Mouse (Mus musculus): ENCODE measurements around the gene Eed.
A peak's percentile ranks its signal among the peaks of the same experiment; 100 is the strongest.

Eed gene

DNA sequence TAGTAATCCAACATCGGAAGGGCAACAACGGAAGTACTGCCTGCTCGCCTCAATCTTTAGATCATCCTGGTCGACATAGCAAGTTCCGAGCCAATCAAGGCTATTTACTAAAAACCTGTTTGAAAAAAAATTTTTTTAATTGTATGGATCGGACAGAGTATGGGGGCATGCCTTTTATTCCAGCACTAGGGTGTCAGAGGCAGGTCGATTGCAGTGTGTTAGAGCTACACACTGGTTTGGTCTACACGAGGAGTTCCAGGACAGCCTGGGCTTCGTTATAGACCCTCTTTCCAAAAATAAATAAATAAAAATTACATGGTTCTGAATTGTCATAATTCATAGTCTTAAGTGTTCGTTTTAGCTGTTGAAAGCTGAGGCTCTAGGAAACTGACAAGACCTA is 774 bp upstream of the Eed start:
- DNase-seq (ENCODE audit: low spot score): no peak

DNA sequence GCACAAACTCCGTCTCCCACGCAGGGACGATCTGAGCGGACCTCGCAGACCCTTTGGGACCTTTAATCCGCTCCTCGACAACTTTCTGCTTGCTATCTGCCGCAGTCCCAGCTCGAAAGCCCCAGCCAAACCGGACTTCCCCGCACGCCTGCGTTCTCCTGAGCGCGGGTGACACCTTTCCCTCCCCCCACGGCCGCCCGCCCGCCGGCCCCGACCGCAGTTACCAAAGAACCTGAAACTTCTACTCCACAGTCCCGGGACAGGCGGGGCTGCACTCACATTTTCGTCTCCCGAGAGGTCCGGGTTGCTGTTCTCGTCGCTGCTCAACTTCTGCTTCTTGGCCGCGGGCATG is 674 bp downstream of the Eed start:
- DNase-seq (ENCODE audit: low spot score): no peak

DNA sequence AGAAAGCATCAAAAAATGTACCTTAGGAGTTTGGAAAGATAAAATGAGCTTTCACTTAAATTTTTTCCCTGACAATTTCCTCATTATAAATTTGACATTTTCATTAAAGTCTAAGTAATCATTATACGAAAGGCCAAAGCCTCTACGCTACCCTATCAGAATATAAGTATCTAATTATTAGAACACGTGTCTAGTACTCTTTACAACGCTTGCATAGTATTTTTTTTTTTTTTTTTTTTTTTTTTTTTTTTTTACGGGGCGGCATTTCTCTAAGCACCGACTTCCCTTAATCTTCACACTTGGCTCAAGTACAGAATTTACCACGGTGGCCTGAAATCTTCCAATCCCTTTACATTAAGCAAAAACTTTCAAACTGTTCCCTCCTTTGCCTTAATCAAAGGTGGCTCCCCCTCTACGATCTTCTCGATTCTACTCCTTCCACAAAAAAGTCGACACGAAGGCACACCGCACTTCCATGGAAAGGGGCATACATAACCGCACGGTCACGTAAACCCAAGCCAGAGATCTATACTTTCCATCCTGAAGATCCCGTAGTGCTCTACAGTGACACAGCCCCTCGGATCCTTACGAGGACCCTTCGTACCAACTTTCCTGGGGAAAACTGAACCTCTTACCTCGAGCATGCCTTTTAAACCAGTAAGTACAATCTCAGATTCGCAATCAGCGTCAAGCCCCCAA is 1.2 kb downstream of the Eed start:
- DNase-seq (ENCODE audit: low spot score): no peak

DNA sequence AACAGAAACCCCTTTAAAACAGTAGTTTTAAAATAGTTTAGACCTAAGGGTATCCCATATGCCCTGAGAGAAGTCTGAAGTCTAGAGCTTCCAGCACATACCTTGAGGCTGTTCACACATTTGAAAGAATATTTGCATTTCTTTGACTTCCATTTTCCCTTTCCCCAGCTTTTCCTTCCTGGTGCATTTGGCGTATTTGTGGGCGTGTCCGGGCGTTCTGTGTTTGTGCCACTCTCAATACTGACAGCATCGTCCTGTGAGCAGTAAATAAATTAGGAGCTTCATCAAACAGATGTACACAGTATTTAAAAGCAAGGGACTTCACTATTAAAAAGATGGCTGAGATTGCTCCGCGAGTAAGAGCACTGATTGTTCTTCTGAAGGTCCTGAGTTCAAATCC is 4.0 kb downstream of the Eed start:
- DNase-seq (ENCODE audit: low spot score): no peak

DNA sequence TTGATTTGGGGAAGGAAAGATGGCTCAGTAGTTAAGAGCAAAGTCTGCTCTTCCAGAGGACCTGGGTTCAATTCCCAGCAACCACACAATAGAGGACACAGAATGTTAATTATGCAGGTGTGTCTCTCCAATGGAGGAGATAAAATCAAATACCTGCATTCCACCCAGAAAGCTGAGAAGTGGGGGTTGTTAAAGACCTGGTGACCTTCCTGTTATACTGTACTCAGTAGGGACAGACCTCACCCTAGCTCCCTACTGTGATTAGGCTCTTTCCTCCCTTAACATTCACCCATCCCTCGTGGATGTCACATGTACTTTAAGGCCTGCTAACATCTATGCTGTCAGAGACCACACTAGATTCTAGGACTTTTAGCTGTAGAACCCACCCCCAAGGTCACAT is 5.2 kb downstream of the Eed start:
- no peak for DNase-seq (ENCODE audit: low spot score)

DNA sequence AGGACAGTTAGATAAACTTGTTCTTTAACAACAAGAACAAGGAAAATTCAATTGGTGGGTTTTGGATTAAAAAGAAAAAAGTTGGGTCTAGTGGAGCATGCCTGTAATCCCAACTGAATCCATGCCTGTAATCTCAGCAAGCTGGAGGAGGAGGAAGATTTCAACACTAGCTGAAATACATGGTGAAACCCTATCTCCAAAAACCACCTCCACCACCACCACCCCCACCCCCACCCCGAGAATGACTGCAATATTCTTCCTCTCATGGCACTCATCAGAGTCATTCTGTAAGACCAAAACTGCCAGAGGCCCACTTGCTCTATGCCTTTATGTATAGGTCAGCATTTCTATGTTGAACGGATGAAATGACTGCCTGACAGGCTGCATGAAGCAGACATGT is 13.5 kb downstream of the Eed start:
- DNase-seq (ENCODE audit: low spot score): no peak

DNA sequence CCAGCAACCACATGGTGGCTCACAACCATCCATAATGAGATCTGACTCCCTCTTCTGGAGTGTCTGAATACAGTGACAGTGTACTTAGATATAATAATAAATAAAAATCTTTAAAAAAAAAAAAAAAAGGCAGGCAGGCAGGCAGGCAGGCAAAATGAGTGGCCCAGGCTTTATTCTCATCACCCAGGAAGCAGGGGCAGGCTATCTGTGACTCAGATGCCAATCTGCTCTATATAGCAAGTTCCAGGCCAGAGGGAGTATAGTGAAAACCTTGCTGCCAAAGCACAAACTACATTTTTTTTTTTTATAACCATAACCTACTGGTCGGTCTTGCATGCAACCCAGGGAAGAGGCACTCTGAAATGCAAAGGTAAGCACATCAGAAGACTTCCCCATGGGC is 14.0 kb downstream of the Eed start:
- no peak for DNase-seq (ENCODE audit: low spot score)

DNA sequence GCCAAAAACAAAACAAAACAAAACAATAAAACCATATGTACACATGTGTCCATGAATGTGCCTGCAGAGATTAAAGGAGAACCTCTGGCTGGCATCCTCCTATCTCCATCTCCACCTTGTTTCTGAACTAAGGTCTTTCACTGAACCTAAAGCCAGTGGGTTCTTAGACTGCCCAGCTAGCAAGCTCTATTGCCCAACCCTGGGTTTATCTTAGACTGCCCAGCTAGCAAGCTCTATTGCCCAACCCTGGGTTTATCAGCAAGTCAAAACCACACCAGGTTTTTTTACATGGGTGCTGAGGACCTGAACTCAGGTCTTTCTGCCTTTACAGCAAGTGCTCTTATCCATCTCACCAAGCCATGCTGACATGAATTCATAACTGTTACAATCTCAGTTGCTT is 17.6 kb downstream of the Eed start:
- DNase-seq (ENCODE audit: low spot score): no peak

DNA sequence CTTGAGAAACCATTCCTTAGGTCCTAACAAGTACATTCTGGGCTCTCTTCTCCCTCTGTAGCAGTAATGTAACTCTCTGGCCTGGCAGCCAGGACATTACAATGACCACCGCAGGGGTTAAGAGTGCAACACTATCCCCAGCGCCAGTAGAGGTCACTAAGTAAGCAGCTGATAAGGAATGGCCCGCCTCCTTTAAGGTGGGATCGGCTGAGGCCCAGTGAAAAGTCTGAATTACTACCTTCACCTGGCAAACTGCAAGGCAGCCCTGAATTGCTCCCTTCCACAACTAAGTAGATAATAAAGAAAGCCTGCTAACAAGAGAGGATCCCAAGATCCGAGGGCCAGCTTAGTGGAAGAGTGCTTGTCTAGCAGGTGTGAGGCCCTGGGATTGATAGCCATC is 23.5 kb downstream of the Eed start:
- DNase-seq (ENCODE audit: low spot score): no peak

DNA sequence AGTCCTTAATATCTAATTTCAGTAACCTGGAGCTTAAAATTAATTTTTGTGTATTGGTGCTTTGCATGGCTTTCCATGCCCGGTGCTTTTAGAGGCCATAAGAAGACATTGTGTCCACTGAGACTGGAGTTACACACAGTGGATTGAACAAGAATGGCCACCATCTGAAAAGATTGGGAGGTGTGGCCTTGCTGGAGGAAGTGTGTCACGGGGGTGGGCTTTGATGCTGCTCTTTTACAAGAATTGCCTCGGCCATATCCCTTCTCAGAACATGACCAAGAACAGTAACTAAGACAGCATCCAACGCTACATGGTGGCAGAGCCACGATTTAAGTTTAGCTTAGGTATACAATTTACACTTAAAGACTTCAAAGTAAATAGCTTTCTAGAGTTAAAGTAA is 26.5 kb downstream of the Eed start:
- no peak for DNase-seq (ENCODE audit: low spot score)

DNA sequence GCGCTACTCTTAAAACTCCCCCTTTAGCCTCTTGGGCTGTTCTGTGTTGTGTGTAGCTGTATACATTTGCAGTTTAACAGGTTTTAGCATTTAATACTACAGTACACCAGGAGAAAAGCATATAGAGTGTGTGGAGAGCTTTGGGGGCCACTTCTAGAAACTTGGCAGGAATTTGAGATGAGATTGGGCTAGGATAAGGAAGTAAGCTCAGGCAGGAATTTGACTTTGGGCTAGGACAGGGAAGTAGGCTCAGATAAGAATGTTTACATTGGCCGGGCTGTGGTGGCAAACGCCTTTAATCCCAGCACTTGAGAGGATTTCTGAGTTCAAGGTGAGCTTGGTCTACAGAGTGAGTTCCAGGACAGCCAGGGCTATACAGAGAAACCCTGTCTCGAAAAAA is 31.4 kb downstream of the Eed start:
- no peak for DNase-seq (ENCODE audit: low spot score)

DNA sequence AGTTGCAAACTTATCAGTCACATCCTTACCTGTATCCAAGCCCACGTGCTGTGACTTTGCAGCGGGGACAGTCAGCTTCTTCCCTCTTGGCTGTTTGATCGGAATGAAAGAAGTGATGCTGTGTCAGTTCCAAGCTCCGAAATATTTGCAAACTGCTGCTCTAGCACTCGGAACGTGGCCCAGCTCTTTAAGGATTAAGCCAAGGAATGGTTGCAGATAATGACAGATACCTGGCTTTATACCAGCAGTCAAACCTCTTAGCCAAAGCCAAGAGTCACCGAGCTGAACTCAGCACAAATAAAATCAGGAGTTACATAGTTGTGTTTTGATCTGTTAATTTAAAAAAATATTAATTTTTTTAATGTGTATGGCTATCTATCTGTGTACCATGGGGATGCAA is 32.8 kb downstream of the Eed start:
- DNase-seq (ENCODE audit: low spot score): no peak

DNA sequence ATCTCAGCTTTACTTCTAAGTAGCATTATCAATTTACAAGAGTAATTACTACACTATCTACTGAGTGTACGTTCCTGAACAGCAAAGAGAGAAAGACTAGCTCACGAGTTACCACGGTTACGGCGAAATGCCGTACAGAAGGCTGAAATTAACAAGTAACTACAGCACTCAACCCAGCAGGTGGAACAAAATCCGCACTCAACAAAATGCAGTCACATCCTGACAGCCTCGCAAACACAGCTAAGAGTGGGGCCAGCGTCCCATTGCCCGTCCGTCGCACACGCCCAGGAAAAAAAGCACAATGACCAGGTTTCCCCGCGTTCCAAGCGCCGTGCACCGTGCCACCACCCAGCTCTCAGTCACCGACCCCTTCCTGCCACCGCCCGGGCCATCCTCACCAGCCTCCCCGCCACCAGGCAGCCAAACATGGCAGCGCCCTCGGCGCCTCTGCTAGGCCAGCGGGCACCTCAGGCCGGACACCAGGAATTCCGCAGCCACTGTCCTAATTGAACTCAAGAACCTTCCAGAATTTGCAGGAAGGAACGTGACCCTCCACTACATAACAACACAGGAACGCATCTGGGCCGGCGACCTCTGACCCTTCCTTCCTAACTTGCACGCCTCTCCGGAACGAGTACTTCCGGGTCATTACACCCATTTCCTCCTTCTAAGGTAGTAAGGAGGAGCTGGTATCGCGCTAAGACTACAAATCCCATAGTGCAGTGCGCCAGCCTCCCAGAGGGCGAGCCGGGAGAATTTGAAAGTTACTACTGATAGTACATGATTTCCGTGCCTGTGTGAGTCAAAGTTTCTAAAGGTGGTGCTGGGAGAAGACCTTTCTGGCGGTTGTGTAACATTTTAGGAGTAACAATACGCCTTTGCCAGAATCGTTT is 40.0 kb downstream of the Eed start, which contains the start of gene Hikeshi:
Gene Hikeshi (minus strand): TSS at position 634 of the 893 bp plus-strand sequence.
- peak; percentile 59 for DNase-seq (ENCODE audit: low spot score)

DNA sequence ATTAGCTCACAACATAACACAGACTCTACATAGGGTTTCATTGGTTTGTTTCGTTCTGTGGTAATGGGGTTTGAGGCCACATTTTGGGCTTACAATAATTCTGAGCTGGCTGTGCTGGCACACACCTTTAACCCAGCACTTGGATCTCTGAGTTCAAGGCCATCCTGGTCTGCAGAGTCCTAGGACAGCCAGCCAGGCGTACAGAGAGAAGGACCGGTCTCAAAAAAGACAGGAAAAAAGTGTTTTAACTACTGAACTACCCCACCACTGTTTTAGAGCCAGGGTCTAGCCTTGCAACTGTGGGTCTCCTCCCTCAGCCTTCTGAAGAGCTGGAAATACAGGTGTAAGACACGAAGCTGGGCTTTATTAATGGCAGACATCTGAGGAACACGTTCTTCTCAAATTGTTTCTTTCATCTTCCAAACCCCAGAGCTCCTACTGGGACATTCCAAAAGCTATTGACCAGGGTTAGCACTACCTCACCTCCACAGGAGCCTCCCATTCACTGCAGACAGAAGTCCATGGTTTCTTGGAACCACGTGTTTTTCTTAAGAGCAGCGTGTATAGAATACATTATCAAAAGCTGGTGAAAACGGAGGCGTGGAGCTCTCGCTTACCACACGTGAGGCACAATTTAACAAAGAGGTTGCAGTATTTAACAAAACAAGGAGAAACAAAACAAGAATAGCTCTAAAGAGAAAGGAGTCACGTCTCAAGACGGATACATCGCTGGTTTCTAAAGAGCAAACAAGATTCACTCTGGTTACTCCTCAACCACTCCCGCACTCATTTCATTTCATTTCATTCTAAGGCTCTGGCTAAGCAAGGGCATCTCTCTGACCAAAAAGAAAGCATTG is 41.1 kb downstream of the Eed start:
- no peak for DNase-seq (ENCODE audit: low spot score)

DNA sequence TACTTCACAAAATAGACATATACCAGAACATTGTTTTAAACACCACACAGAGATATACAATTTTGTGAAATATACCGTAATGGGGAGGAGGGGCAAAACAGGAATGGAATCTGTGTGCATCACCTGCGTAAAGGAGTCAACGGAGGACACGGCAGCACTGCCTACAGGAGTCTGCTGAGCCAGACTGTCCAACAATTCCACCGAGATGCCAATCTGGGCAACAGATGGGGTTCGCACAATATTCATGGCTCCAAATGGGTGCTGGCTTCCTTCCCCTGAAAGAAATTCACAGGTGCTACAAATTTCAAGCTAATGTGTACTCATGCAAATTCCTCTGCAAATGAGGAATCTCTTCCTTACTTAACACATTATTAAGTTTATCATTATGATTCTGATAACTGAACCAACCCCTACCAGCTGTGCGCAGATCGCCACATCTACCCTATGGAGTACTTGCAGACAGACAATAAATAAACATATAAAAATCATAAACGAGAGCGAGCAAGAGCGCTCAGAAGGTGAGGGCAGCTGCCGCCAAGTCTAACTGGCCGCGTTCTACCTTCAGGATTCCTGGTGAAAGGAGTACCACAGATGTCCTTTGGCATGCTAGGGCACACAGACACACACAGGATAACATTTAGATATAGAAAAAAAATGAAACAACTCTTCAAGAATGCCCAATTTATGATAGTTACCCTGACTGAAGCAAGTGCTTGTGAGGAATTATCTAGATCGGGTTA is 57.2 kb downstream of the Eed start:
- DNase-seq (ENCODE audit: low spot score): no peak

DNA sequence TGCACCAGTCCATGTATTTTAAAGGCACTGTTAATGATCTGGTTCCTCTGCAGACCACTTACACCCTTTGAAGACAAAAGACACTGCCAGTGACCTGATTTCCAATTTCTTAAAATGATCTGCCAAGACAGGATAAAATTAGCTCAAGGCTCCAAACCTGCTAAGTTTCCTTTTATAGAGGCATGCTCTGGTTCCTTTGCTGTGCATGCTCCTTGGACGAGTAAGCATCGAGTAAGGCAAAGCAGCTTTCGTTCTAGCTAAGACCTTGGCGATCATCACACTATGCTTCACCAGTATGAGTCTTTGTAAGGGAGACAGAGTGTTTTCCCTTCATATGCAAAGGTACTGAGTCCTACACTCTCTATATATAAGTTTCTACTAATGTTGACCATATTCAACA is 63.0 kb downstream of the Eed start:
- no peak for DNase-seq (ENCODE audit: low spot score)

DNA sequence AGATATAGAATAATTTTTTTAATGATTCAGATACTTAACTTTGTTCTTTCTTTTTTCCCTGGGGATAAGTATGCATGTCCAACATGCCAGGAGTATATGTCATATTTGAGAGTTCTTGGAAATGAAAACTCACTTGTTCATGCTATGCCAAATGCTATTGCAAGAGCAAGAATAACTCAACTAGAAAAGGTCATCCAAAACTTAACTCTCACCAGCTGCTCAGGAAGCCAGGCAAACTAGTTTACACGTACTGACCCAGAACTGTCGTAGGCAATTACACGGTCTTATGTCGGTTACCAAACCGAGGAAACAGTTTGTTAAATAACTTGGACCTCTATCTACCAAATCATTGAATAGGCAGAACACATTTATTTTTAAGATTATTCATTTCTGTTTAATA is 64.1 kb downstream of the Eed start:
- no peak for DNase-seq (ENCODE audit: low spot score)

DNA sequence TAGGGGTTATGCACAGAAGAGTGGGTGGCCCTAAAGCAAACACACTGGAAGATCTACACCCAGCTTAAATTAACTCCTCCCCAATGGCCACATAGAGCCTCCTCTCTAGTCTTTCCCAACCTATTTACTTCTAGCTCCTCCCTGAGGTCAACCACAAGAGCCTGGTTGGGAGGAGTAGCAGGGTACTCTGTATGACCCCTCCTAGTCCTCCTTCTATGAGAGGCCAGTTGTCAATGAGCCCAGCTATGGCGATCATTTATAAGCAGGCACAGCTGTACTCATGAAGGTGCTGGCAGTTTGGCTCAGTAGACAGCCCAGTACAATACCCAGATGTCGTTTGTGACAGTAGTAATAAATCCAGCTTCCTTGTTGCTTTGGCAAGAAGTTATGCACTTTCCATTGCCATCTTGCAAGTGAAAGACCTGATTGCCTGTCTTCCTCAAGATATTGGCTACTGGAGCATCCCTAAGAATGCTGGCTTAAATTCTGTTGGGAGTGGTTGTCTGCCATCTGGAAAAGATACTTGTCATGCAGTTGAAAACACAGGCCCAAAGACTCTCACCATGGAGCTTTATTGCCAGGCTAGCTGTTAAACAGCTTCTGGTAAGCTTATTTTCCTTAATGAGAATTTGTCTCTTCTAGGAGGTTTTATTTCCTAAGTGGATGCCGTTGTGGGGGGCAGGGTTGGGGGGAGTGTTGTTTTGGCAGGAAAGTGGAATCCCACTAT is 67.2 kb downstream of the Eed start:
- DNase-seq (ENCODE audit: low spot score): no peak

DNA sequence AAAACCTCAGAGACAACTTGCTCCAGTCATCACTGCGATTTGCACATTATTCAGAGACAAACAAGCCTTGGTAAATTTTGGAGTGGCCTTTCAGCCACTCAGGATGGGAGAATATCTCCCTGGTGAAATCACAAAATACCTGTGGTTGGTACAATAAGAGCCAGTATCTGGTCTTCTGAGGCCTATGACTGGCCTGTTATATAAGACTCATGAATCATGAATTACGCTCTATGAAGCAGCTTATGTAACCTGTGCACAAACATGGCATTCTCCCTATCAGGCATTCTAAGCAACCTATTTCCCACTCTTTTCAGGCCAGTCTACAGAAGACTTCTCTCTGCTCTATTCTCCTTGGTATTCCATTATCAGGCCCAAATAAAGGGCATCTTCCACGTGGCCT is 68.4 kb downstream of the Eed start:
- DNase-seq (ENCODE audit: low spot score): no peak

DNA sequence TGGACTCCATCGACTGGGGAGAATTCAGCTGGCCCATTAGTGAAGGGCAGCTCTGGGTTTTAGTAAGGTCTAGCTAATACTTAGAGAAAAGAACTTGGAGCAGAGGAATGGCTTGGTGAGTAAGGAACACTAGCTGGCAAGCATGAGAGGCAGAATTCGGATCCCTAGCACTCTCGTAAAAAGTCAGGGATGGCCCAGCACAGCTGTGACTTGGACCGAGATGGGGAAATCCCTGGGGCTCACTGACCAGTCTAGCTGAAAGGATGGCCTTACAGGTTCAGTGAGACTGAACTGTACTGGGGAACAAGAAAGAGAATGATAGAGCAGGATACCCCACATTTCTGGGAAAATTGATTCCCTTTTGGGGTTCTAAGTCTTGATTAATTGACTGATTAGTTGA is 71.1 kb downstream of the Eed start:
- no peak for DNase-seq (ENCODE audit: low spot score)

DNA sequence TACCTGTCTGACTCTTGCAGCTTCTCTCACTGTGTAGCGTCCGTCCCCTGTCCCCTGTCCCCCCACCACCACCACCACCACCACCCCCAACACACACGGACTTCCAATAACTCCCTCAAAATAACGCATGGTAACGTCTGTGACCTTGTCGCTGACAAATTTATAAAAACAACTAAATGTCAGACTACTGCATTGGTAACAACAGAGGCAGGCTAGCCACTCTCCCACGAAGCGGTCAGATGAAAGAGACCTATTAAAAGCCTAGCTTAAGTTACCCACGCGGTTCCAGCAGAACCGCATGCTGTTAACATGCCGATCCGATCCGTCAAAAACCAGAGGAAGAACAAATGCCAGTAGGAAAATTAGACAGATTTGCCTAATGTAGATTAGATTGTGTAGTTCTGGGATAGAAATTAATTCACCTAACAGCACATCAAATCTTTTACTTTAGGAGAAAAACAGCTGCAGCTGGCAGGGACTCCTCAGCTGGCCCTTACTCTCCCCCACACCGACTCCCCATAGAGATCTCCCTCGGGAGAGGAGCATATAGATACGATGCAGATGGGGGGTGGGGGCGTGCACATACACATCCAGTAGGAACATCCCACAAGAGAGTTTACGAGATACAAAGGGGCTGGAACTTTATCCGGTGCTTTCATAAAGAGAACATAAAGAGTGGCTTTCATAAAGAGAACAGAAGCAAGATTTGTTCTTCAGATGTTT is 71.7 kb downstream of the Eed start:
- DNase-seq (ENCODE audit: low spot score): no peak

Measured in urinary bladder, postnatal 10 days (tissue).